ENCODE assay signal across 27 mouse cellular contexts in genomic region chr2:165752704-165753103, GRCm38 (mm10).
DNase-seq lines count a peak whose midpoint lies in the region; ATAC-seq and TF ChIP-seq lines count a peak whose summit lies in the region.
"Had no signal": no experiment of that assay in that cellular context is flagged by ENCODE, and none has a peak within 500 bp of the region (broad histone marks: within the 10 kb centered on the region; RNA-seq: fewer than 3 reads in every experiment).

No protein-coding gene starts in this region.

- 0 out of 2 replicates have a peak overlapping the region, but pooled peaks have one; percentile 29 for H3K27ac ChIP-seq in hindbrain, embryonic 10.5 days
- H3K27ac ChIP-seq in hindbrain, postnatal 0 days: no peak overlapping the region
- H3K27ac ChIP-seq in intestine, postnatal 0 days (ENCODE audit: low read depth, low read length): no peak overlapping the region
- H3K27ac ChIP-seq: embryonic facial prominence, embryonic 12.5 days; embryonic facial prominence, embryonic 15.5 days; gastrocnemius, adult 2 months; heart, adult 2 months; heart, embryonic 15.5 days; hindbrain, embryonic 14.5 days; intestine, embryonic 15.5 days had no signal

- H3K9ac ChIP-seq in hindbrain, postnatal 0 days (replicated peaks; ENCODE audit: low read length): no peak overlapping the region
- no peak overlapping the region for H3K9ac ChIP-seq in intestine, postnatal 0 days (ENCODE audit: low read depth, low read length)
- H3K9ac ChIP-seq: embryonic facial prominence, embryonic 12.5 days; embryonic facial prominence, embryonic 15.5 days; forebrain, postnatal 0 days; heart, embryonic 15.5 days; hindbrain, embryonic 14.5 days; intestine, embryonic 15.5 days had no signal

- no peak for TF ChIP-seq CTCF in hindbrain, postnatal 0 days (IDR thresholded peaks at IDR 0.05; ENCODE audit: low read depth)
- no peak for TF ChIP-seq CTCF in intestine, postnatal 0 days (IDR thresholded peaks at IDR 0.05; ENCODE audit: low read depth)

- peaks cover 22% of the 10 kb centered on the region for H3K4me1 ChIP-seq in hindbrain, embryonic 10.5 days (replicated peaks)
- 0 out of 2 replicates have a peak, but pooled peaks cover 2% of the 10 kb centered on the region for H3K4me1 ChIP-seq in hindbrain, postnatal 0 days (ENCODE audit: insufficient read depth, low read length)
- H3K4me1 ChIP-seq in megakaryocyte, embryonic 14.5 days: peaks cover 66% of the 10 kb centered on the region
- H3K4me1 ChIP-seq in intestine, postnatal 0 days (replicated peaks; ENCODE audit: control insufficient read depth, insufficient read depth, low read length): no peaks in the 10 kb centered on the region
- H3K4me1 ChIP-seq: heart, embryonic 15.5 days; intestine, embryonic 15.5 days had no signal

- no peak overlapping the region for H3K4me2 ChIP-seq in hindbrain, postnatal 0 days (ENCODE audit: low read depth, low read length)
- no peak overlapping the region for H3K4me2 ChIP-seq in intestine, postnatal 0 days (replicated peaks; ENCODE audit: low read depth)
- H3K4me2 ChIP-seq: embryonic facial prominence, embryonic 12.5 days; embryonic facial prominence, embryonic 15.5 days; heart, embryonic 11.5 days; heart, embryonic 15.5 days; hindbrain, embryonic 14.5 days; intestine, embryonic 15.5 days had no signal

- ATAC-seq in hindbrain, postnatal 0 days: no peak
- ATAC-seq in common myeloid progenitor, adult 5-6 weeks (replicated peaks; ENCODE audit: low read depth, poor library complexity, severe bottlenecking): peak; percentile 46
- no peak for ATAC-seq in intestine, postnatal 0 days
- ATAC-seq: forebrain, embryonic 14.5 days; forebrain, postnatal 0 days; intestine, embryonic 15.5 days had no signal

- 89% methylated on average over 4 of the region's 4 CpGs for WGBS in hindbrain, embryonic 10.5 days
- 82% methylated on average over 4 of the region's 4 CpGs for WGBS in hindbrain, postnatal 0 days
- 81% methylated on average over 4 of the region's 4 CpGs for WGBS in intestine, postnatal 0 days

- 0 out of 2 replicates have a peak, but pooled peaks cover 6% of the 10 kb centered on the region for H3K27me3 ChIP-seq in hindbrain, embryonic 10.5 days (ENCODE audit: insufficient read depth, poor library complexity, severe bottlenecking)
- no peaks in the 10 kb centered on the region for H3K27me3 ChIP-seq in hindbrain, postnatal 0 days (ENCODE audit: insufficient read depth, low read length)
- H3K27me3 ChIP-seq in megakaryocyte, embryonic 14.5 days (replicated peaks): peaks cover 5% of the 10 kb centered on the region
- H3K27me3 ChIP-seq in intestine, postnatal 0 days (replicated peaks; ENCODE audit: control insufficient read depth, insufficient read depth, low read length): peaks cover 7% of the 10 kb centered on the region; the same call in 1 of the 2 replicates
- H3K27me3 ChIP-seq: embryonic facial prominence, embryonic 12.5 days; embryonic facial prominence, embryonic 15.5 days had no signal

- H3K36me3 ChIP-seq in hindbrain, embryonic 10.5 days: peaks cover 12% of the 10 kb centered on the region
- H3K36me3 ChIP-seq in hindbrain, postnatal 0 days (ENCODE audit: insufficient read depth, low read length): no peaks in the 10 kb centered on the region
- peaks cover 13% of the 10 kb centered on the region for H3K36me3 ChIP-seq in megakaryocyte, embryonic 14.5 days (replicated peaks; ENCODE audit: low read length)
- H3K36me3 ChIP-seq in intestine, postnatal 0 days (ENCODE audit: control insufficient read depth, insufficient read depth): no peaks in the 10 kb centered on the region
- H3K36me3 ChIP-seq: embryonic facial prominence, embryonic 12.5 days; embryonic facial prominence, embryonic 15.5 days; heart, embryonic 15.5 days; intestine, embryonic 15.5 days had no signal

- H3K4me3 ChIP-seq in hindbrain, embryonic 10.5 days: no peak overlapping the region
- H3K4me3 ChIP-seq in hindbrain, postnatal 0 days (ENCODE audit: low read length): no peak overlapping the region
- H3K4me3 ChIP-seq in megakaryocyte, embryonic 14.5 days (replicated peaks): peak overlapping the region; percentile 67
- no peak overlapping the region for H3K4me3 ChIP-seq in intestine, postnatal 0 days (ENCODE audit: low read depth, low read length)
- H3K4me3 ChIP-seq: embryonic facial prominence, embryonic 12.5 days; embryonic facial prominence, embryonic 15.5 days; gastrocnemius, adult 2 months; heart, adult 2 months; heart, embryonic 15.5 days; intestine, embryonic 15.5 days had no signal

- H3K9me3 ChIP-seq in hindbrain, embryonic 10.5 days: no peaks in the 10 kb centered on the region
- no peaks in the 10 kb centered on the region for H3K9me3 ChIP-seq in hindbrain, postnatal 0 days (ENCODE audit: low read length)
- no peaks in the 10 kb centered on the region for H3K9me3 ChIP-seq in megakaryocyte, embryonic 14.5 days
- no peaks in the 10 kb centered on the region for H3K9me3 ChIP-seq in intestine, postnatal 0 days (ENCODE audit: control insufficient read depth)
- H3K9me3 ChIP-seq: embryonic facial prominence, embryonic 12.5 days; embryonic facial prominence, embryonic 15.5 days; heart, embryonic 15.5 days; intestine, embryonic 15.5 days had no signal

- no peak for DNase-seq in hindbrain, embryonic 10.5 days (ENCODE audit: low spot score)
- DNase-seq in hindbrain, postnatal 0 days (ENCODE audit: low spot score): no peak
- no peak for DNase-seq in adrenal gland, adult 8-10 months
- DNase-seq in embryo, embryonic 10 days (ENCODE audit: low spot score): no peak
- DNase-seq: adrenal gland, adult 2 months; adrenal gland, postnatal 25 days; B cell, adult 2 months; cerebellum, adult 11-12 months; cerebellum, adult 8-10 months; cerebellum, postnatal 10 days; cerebellum, postnatal 36 days; forebrain, postnatal 0 days; gastrocnemius, adult 2 months; gastrocnemius, postnatal 25 days; heart, adult 2 months; heart, postnatal 10 days; heart, postnatal 36 days had no signal
